Mouse (Mus musculus): ENCODE measurements around the gene Id1.

The Id1 gene

GRCm38 (mm10) chr2:152782656-152783055 lies 46.6 kb downstream of the Id1 start:
- CTCF ChIA-PET, result no interaction called here

GRCm38 (mm10) chr2:152783241-152783640 lies 47.2 kb downstream of the Id1 start:
- CTCF ChIA-PET, result no interaction called here

GRCm38 (mm10) chr2:152784640-152785039 lies 48.6 kb downstream of the Id1 start:
- CTCF ChIA-PET, result no interaction called here

- CTCF ChIA-PET, result no interaction called here
These were observed 49.6 kb downstream of the Id1 start for GRCm38 (mm10) chr2:152785446-152786350.
